Mouse (Mus musculus) C2C12 (cell line): ENCODE results near the gene Akna.

Experiments
- CTCF ChIP-seq: IDR thresholded peaks from one replicate; pipeline ENCODE4 v1.5.1; 2011; ENCODE audit not compliant: control insufficient read depth, insufficient read depth, insufficient read length
- USF1 ChIP-seq: IDR thresholded peaks from one replicate; pipeline ENCODE4 v1.6.1; 2011; ENCODE audit warnings: low read depth, mild to moderate bottlenecking, control low read depth, moderate library complexity

DNA sequence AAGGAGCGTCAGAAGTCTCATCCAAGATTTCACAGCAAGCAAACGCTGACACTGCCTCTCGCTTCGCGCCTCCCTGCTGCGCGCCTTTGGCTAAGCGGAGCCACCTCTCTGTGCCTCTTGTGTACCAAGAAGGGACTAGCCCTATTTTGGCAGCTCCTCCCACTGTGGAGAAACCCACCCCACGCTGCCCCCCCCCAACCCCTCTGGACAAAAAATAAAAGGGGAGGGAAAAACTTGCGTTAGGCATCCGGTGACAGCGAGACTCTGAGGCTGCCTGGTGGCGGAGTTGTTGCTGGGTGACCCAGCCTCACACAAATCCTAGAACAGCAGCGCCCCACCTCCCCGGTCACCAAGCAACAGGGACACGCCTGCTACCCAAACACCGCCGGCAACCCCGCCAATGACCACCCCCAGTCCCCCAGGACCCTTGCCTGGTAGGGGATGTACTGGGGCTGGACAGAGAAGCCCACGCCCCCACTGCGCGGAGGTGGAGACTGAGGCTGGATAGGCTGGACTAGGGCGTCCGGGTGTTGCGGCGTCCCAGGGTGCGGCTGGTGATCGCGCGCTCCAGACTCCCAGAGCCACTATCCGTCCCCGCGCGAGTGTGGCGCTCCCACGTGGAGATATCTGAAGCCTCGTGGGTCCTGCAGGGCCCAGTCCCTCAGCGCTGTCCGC, 6.9 kb upstream of the Akna start:
- TF ChIP-seq CTCF (no peak), USF1 (no peak)
